Mouse (Mus musculus) layer of hippocampus, adult 2 months (tissue): Measurements from ENCODE around the gene Ovch2. TPM values are rescaled to one million over a fixed set of nuclear protein-coding genes. Genes with fewer than 3 reads are reported as not detected.

Source experiments
- DNase-seq, 2 experiments: peaks; one replicate each; pipeline ENCODE4 v3.0.0; 2022; ENCODE audit warnings: low spot score in 2 of 2
- H3K27ac ChIP-seq: fragments of 200-600 bp; 2 replicates; pipeline ENCODE4 v1.8.1; 2022
- H3K4me3 ChIP-seq: fragments of 200-600 bp; 2 replicates; pipeline ENCODE4 v1.8.1; 2022; ENCODE audit warnings: mild to moderate bottlenecking
- CTCF ChIP-seq: fragments of 200-600 bp; conservative IDR thresholded peaks from 2 replicates; pipeline ENCODE4 v1.8.1; 2022; ENCODE audit warnings: antibody characterized with exemption, mild to moderate bottlenecking, moderate library complexity
- total RNA-seq, 2 experiments: library from RNA; stranded (reverse); gene quantifications; 2 replicates each; pipeline ENCODE4 v1.2.3; 2021

Ovch2 gene
- total RNA-seq, 2 experiments from 2014 or later, result not detected

DNA sequence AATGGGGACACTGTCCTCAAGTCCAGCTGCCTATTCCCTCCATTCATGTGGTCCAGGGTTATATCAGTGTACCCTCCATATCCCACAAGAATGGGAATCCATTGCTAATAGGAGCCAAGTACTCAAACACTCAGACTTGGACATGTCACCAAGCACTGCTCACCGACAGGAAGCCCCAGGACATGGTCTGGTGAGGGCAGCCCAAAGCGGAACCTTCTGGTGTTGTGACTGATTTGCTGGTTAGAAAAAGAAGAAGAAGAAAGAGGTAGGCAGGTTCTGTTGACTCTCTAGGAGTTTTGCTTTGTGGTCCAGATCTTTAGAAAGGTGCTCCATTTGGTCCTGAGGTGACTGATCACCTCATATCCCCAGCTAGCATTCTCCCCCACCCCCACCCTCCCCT, 44.3 kb downstream of the Ovch2 start:
- no peak for DNase-seq
- TF ChIP-seq CTCF, result no peak
- H3K4me3 ChIP-seq, result no peak overlapping the region
- no peak overlapping the region for H3K27ac ChIP-seq

DNA sequence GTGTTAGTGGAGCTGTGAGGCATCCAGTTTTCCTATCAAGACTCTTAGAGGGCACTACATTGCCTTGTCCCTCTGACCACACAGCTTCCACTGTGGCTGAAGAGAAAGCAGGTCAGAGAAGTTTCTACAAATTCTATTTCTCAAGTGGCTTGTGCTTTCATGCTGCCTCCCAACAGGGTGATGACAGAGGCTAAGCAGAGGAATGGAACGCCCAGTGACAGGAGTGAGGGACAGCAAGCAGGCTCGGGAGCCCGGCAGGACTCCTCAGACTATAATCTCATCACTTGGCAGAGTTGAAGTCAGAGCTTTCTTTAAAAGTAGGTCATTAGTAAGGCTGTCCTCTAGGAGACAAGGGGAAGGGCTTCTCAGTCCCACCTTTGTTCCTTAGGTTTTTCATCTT, 45.1 kb downstream of the Ovch2 start:
- no peak overlapping the region for H3K27ac ChIP-seq
- DNase-seq, result no peak
- no peak for TF ChIP-seq CTCF
- H3K4me3 ChIP-seq, result no peak overlapping the region

DNA sequence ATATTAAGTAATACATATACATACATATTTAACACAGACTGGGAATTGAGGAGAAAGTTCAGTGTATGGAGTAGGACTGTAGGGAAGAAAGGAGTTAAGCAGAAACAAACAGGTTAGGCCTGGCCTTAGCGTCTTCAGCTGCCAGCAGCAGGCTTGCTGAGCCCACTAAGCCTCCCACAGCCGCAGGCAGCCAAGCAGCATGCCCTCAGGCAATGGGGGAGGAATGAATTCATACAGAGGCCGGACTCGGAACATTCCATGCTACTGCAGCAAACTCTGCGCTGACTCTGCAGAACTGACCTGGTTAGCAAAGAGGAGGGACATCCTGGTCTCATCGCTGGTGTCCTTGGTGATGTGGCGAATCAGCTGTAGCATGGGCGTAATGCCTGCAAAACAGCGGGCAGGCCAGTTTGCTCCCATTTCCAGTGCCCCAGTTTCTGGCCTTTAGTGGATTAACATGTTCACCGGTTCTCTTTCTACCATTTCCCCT, 48.9 kb downstream of the Ovch2 start:
- TF ChIP-seq CTCF, result no peak
- no peak overlapping the region for H3K27ac ChIP-seq
- H3K4me3 ChIP-seq, result no peak overlapping the region
- DNase-seq, result no peak

DNA sequence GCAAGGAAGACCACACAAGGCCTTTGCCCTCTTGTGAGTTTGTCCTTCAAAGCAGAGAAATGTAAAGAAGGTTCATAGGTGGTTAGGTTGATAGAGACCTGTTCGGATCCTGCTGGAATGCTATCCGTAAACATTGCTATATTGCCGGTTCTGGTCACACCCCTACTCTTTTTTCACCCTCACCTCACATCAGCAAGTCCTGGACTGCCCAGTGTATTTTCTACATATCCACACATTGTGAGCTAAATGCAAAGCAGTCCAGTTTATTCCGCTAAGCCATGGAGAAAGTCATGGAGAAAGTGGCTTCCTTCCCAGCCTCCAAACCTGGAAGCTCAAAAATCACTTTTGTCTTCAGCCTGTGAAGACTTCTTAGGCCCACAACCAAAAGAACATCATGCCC, 51.3 kb downstream of the Ovch2 start:
- no peak overlapping the region for H3K4me3 ChIP-seq
- no peak for DNase-seq
- H3K27ac ChIP-seq, result no peak overlapping the region
- TF ChIP-seq CTCF, result no peak

DNA sequence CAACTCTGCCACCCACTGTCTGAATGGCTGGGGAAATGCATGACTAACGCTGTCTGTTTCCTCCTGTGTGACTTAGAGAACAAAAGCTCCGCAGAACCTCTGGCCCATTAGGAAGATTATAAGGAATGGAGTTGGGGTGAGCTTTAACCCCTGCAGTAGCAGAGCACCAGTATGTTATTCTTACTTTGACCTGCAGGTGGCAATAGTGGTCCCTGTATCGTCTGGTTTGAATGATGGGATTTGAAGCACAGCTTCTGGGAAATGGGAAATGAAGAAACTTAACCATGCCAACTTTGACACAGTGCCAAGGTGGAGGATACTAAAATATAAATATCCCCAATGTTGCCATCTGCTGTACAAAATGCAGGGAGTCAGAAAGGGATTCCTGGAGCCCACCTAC, 51.7 kb downstream of the Ovch2 start:
- TF ChIP-seq CTCF, result peak; percentile 86
- peak; percentile 7 to 46 for DNase-seq
- no peak overlapping the region for H3K27ac ChIP-seq
- no peak overlapping the region for H3K4me3 ChIP-seq

DNA sequence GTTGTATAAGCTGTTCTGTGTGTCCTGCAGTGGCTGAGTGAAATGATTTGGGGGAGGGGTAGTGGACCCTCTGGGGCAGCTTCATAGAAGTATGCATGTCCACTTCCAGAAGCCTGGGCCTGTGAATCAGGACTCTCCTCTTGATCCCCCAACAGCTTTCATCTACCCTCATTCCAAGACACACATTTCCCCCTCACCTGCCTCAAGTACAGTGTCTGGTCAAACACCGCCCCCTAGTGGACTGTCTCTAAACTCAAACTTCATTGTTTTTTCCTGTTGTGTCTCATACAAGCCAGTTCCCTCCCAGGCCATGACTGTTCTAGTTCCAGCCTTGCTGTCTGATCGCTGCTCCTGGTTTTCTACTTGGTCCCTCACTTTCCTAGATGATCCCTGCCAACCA, 53.1 kb downstream of the Ovch2 start:
- Histone ChIP-seq H3K27ac (no peak overlapping the region), H3K4me3 (no peak overlapping the region)
- peak; percentile 84 for TF ChIP-seq CTCF
- peak; percentile 25 to 66 for DNase-seq

DNA sequence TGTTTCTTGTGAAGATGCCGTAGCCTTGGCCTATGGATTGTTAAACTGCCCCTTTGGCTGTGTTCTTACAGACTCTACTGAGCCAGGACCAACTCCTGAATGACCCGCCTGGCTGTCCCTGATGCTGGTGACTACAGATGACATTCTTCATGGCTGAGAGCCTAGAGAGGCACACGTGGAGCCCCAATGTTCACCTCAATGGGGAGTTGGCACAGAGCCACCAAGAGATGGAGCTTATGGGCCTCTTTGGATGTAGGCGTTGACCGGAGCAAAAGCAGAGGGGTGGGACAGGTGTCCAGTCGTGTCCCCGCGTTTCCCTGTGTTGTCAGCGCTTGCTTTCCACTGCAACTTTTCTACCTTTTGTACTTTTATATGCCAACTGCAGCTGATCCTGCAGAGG, 53.5 kb downstream of the Ovch2 start:
- H3K4me3 ChIP-seq, result no peak overlapping the region
- H3K27ac ChIP-seq, result no peak overlapping the region
- DNase-seq, result no peak
- no peak for TF ChIP-seq CTCF

DNA sequence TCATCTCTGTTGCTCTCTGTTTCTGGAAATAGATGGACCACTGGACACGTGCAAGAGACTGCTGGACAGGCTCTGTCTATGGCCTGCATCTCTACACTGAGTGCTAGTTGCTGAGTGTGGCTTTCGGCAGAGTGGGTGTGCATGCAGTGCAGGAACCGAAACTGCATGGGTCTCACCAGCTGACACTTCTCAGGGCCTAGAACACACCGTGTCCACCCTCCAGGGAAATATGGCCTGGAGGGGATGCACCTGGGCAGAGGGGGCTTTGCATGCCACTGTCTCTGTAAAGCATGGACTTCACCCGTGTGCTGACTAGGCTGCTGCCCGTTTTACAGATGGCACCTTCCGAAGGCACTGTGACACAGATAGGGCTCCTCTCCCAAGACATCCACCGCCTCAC, 55.0 kb downstream of the Ovch2 start:
- DNase-seq, result no peak
- Histone ChIP-seq H3K4me3 (no peak overlapping the region), H3K27ac (no peak overlapping the region)
- no peak for TF ChIP-seq CTCF

DNA sequence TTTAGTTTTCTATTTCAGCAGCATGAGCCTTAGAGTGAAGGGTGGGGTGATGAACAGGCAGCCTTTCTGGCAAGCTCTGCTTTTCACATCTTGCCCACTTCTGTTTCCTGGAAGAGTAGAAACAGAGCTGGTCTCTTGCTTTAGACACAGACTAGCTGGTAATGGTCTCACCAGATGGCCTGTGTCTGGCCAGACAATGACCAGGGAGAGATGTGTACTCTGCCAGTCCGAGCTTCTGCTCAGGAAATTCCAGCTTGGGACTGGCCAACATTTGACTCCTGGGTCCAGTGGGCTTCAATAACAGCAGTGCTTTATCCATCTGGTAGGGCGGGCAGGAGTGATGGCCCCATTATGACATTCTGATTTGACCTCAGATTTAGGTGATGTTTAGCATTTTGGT, 55.9 kb downstream of the Ovch2 start:
- Histone ChIP-seq H3K27ac (no peak overlapping the region), H3K4me3 (no peak overlapping the region)
- TF ChIP-seq CTCF, result no peak
- DNase-seq, result no peak

DNA sequence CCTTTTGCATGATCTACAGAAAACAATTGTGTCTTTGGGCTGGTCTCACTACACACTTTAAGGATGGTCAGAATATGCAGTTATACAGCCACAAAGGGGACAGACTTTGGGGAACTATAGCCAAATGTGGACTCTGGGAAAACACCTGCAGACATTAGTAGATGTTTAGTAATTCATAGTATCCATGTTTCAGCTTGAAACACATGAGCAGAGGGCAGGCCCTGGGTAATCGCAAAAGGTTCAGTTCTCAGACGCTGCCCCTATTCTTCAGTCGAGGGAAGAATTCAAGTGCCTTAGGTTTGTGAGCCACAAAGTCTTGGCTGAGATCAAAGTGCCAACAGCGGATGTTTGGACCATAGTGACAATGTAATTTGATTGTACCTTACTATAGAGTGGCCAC, 56.6 kb downstream of the Ovch2 start:
- no peak overlapping the region for H3K27ac ChIP-seq

DNA sequence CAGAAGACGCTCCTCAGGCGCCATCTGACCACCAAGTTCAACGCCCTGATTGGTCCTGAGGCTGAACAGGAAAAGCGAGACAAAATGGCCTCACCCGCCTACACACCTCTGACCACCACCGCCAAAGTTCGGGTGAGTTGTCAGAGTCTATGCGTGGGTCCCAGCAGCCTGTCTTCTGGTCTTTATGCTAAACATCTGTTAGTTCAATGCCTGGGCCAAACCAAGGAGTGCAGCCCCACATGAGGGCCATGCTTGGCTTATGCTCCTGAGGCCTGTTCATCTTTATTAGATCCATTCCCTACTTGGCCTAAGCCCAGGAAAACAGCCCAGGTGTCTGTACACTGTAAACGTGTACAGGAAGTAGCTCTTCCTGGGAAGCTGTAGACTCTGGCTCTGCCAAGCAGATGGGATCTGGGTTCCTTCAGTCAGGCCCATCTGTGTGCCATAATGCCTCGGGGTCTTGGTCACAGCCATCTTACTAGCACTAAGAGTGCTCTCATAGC, 58.0 kb downstream of the Ovch2 start:
- Histone ChIP-seq H3K27ac (no peak overlapping the region), H3K4me3 (no peak overlapping the region)
- TF ChIP-seq CTCF, result no peak
- DNase-seq, result no peak

More for the DNA sequence above, 56.6 kb downstream of the Ovch2 start:
- H3K4me3 ChIP-seq, result no peak overlapping the region
- no peak for TF ChIP-seq CTCF
- DNase-seq, result no peak

DNA sequence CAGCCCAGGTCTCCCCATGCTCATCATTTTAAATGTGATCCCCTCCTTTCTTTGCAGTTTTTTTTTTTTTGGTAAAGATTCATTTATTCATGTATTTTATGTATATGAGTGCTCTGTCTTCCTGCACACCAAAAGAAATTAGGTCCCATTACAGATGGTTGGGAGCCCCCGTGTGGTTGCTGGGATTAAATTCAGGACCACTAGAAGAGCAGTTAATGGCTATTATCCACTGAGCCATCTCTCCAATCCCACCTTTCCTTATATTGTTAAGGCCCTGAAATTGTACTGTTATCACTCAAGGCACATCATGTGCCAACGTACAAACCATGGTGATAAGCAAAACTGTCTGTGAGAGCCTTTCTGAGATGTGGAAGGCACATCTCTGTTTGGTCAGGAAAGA, 62.3 kb downstream of the Ovch2 start:
- TF ChIP-seq CTCF, result peak; percentile 73
- Histone ChIP-seq H3K4me3 (no peak overlapping the region), H3K27ac (no peak overlapping the region)
- DNase-seq, result peak; percentile 19 to 40

DNA sequence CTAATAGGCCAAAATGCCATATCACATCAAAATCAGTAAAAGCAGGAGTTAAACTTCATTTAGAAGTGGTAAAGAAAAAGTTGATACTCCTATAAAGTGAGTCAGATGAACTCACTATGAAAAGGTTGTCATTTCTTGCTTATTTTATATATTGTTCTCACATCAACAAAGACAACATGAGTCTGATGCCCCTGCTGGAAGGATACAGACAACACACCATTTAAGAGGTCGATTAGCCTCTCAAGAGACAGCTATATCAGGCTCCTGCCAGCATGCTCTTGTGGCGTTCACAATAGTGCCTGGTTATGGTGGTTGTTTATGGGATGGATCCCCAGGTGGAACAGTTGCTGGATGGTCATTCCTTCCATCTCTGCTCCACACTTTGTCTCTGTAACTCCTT, 67.8 kb downstream of the Ovch2 start:
- TF ChIP-seq CTCF, result peak; percentile 23; the same call in 1 of the 2 replicates
- Histone ChIP-seq H3K4me3 (no peak overlapping the region), H3K27ac (no peak overlapping the region)
- DNase-seq, result no peak

Other genes starting within 250 kb of the Ovch2 start
- 10 to 100 TPM; 12.7 to 13.1 TPM for gene Olfml1, start 233.8 kb downstream of the Ovch2 start, total RNA-seq
- 1 to 10 TPM; 5.2 to 7.4 TPM for gene Ppfibp2, start 206.0 kb downstream of the Ovch2 start, total RNA-seq
- not detected for gene 5330417H12Rik, start 176.0 kb downstream of the Ovch2 start, total RNA-seq
- gene Cyb5r2, start 43.2 kb downstream of the Ovch2 start, total RNA-seq, result under 1 TPM in 1 of 2 experiments, not detected in 1; 0.41 TPM
- not detected for gene Olfr467, start 11.1 kb upstream of the Ovch2 start, total RNA-seq
- gene Olfr469, start 24.3 kb upstream of the Ovch2 start, total RNA-seq, result not detected
- not detected for gene Olfr470, start 46.3 kb upstream of the Ovch2 start, total RNA-seq
- gene Olfr472, start 96.7 kb upstream of the Ovch2 start, total RNA-seq, result not detected
- not detected for gene Olfr473, start 129.2 kb upstream of the Ovch2 start, total RNA-seq
- not detected for gene Olfr474, start 153.4 kb upstream of the Ovch2 start, total RNA-seq
- not detected for gene Olfr476, start 163.6 kb upstream of the Ovch2 start, total RNA-seq
- not detected for gene Olfr477, start 185.5 kb upstream of the Ovch2 start, total RNA-seq
- gene Olfr478, start 232.8 kb upstream of the Ovch2 start, total RNA-seq, result not detected
- gene Olfr479, start 249.5 kb upstream of the Ovch2 start, total RNA-seq, result not detected